Mouse (Mus musculus) midbrain, embryonic 14.5 days (tissue): ENCODE results near the gene Phlda1. TPM values are rescaled to one million over a fixed set of nuclear protein-coding genes. Genes with fewer than 3 reads are reported as not detected.

Source experiments
- ATAC-seq: fragments of 200-750 bp; cut with Nextera tagmentation; 2 replicates; pipeline ENCODE4 v1.8.0; 2017; ENCODE audit warnings: moderate number of reproducible peaks, moderate library complexity; ENCODE audit not compliant: low FRiP score, low TSS enrichment
- DNase-seq: peaks from one replicate; pipeline ENCODE4 v3.0.0-alpha.2; 2015
- H3K27ac ChIP-seq: fragments of 300-500 bp; sonication (generic); replicated peaks from 2 replicates; pipeline ENCODE4 v1.5.1; 2014; ENCODE audit warnings: mild to moderate bottlenecking, low read depth, low read length, moderate library complexity
- H3K27me3 ChIP-seq: fragments of 300-500 bp; sonication (generic); 2 replicates; pipeline ENCODE4 v1.6.1; 2014; ENCODE audit warnings: low read length, control low read depth, mixed read lengths; ENCODE audit not compliant: control insufficient read depth, insufficient read depth
- H3K36me3 ChIP-seq: fragments of 300-500 bp; sonication (generic); 2 replicates; pipeline ENCODE4 v1.6.1; 2014; ENCODE audit warnings: low read length, control low read depth; ENCODE audit not compliant: control insufficient read depth, insufficient read depth
- H3K4me1 ChIP-seq: fragments of 300-500 bp; sonication (generic); 2 replicates; pipeline ENCODE4 v1.6.1; 2014; ENCODE audit warnings: mild to moderate bottlenecking, antibody characterized with exemption, low read length, control low read depth; ENCODE audit not compliant: control insufficient read depth, insufficient read depth
- H3K4me2 ChIP-seq: fragments of 300-500 bp; sonication (generic); 2 replicates; pipeline ENCODE4 v1.6.1; 2014; ENCODE audit warnings: mild to moderate bottlenecking, low read length, moderate library complexity
- H3K4me3 ChIP-seq: fragments of 300-500 bp; sonication (generic); replicated peaks from 2 replicates; pipeline ENCODE4 v1.5.1; 2014; ENCODE audit warnings: low read depth, low read length
- H3K9ac ChIP-seq: fragments of 300-500 bp; sonication (generic); replicated peaks from 2 replicates; pipeline ENCODE4 v1.6.1; 2014; ENCODE audit warnings: mild to moderate bottlenecking, low read length, moderate library complexity
- H3K9me3 ChIP-seq: fragments of 300-500 bp; sonication (generic); 2 replicates; pipeline ENCODE4 v1.6.1; 2016; ENCODE audit warnings: low read length, control low read depth, mixed read lengths; ENCODE audit not compliant: control insufficient read depth
- WGBS: fragments of 180-500 bp; shearing (Covaris S2); extraction: QIAGEN DNeasy Blood & Tissue Kit; methylation state at CpG from one replicate; pipeline ENCODE4 v1.1.7; 2014; 5-methylcytosine and 5-hydroxymethylcytosine counted together
- polyA plus RNA-seq: library from polyadenylated mRNA; unstranded; fragments of >200 nt; fragmentation: Nextera tagmentation; extraction: Ambion mirVana; gene quantifications from 2 replicates; pipeline ENCODE4 v1.2.1, GENCODE M21; 2014

Phlda1 gene
- polyA plus RNA-seq, 1 experiment from 2014 or later, result 33.2 TPM

DNA sequence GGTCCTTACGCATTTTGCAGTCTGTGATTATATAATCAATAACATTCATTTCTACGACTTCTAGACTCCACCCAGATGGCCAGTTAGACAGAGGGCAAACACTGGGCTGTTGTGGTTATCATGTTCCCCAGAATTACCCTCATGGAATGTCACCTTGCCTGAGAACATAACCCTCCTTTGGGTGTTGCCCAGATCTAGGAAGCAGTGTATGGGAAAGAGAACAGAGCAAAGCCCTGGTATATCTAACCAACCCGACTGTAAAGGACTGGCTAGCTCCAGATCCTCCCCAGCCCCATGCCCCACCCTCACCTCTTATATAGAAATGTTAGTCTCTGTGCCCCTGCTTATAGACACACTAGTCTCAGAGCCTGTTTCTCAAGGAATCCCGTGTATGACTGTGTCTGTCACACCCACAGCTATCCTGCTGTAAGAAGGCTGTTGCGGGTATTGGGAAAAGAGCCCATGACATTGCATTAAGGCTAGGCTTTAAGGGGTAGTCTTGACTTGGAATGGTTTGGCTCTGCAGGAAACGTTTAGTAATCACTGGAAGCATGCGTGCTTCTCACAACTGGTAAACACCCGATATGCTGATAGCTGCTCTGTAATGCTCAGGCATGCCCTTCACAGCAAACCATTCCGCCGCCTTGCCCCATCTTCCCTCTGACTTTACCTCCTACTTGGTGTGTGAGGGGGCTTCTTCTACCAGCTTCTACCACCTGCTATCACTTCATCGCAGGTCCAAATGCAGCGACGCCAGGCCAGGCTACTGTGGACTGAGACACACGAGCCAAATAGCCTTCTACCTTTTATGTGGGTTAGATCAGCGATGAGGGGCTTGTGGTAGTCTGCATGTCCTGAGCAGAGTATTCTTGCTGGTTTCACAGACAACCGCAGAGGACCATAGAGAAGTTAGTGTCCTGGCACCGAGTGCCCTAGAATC lies 9.3 kb downstream of the Phlda1 start:
- 89% methylated on average over 17 of the region's 17 CpGs for whole genome bisulfite sequencing
- no peak overlapping the region for H3K4me2 ChIP-seq
- DNase-seq (no peak), ATAC-seq (no peak)
- H3K4me3 ChIP-seq, result no peak overlapping the region
- H3K9ac ChIP-seq, result no peak overlapping the region
- 0 out of 2 replicates have a peak, but pooled peaks cover 4% of the 10 kb centered on the region for H3K4me1 ChIP-seq
- H3K36me3 ChIP-seq, result no peaks in the 10 kb centered on the region
- no peak overlapping the region for H3K27ac ChIP-seq
- H3K27me3 ChIP-seq, result no peaks in the 10 kb centered on the region
- H3K9me3 ChIP-seq, result no peaks in the 10 kb centered on the region

DNA sequence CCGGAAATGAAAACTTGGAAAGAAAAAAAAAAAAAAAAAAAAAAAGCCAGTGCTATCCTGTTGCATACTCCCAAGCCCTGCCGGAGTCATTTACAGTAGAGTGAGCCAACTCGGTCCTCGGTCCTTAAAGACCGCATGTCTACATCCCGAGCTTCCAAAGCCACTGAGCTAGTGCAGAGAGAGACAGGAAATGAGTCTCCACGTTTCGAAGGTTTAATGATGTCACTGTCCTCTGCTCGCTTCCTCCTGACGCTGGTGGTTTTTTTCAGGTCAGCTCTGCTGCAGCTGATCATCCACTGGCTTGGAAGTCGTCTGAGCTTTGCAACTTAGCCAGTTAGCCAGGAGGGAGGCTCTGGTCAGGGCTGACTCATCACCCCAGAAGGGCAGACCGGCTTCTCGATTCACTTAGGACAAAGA lies 10.1 kb downstream of the Phlda1 start:
- ATAC-seq, result no peak
- no peak overlapping the region for H3K9ac ChIP-seq
- H3K4me2 ChIP-seq, result no peak overlapping the region
- no peaks in the 10 kb centered on the region for H3K36me3 ChIP-seq
- H3K9me3 ChIP-seq, result no peaks in the 10 kb centered on the region
- no peaks in the 10 kb centered on the region for H3K27me3 ChIP-seq
- no peak overlapping the region for H3K27ac ChIP-seq
- no peak for DNase-seq
- 71% methylated on average over 13 of the region's 13 CpGs for WGBS
- no peak overlapping the region for H3K4me3 ChIP-seq
- 0 out of 2 replicates have a peak, but pooled peaks cover 4% of the 10 kb centered on the region for H3K4me1 ChIP-seq

DNA sequence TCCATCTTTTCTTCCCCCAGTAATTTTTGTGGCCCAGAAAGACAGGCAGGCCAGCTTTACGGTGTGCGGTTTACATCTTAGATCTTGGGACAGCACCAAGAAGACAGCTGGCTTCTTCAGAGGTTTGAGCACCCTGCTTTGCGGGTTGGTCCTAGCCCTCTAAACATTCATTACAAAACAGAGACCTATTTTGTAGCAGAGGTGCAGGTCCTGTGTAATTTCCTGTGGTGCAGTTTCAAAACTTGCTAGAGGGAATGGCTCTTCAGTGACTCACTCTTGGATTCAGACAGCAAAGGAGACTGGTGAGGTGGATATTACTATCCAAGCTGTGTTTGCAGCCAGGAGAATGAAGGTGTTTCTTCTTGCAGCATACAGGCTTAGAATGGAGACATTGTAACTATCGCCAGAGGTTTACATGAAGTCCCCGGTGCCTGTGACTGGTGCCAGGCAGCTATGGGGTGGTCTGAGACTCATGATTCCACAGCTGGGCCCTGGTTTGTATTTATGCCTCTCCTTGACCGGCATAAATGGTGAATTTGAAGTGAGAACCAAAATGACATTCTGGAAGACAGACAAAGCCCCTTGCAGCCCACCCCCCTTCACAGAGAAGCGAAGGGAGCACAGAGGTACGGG lies 10.8 kb downstream of the Phlda1 start:
- DNase-seq (no peak), ATAC-seq (no peak)
- 89% methylated on average over 8 of the region's 8 CpGs for WGBS
- H3K9me3 ChIP-seq, result no peaks in the 10 kb centered on the region
- H3K36me3 ChIP-seq, result no peaks in the 10 kb centered on the region
- H3K4me3 ChIP-seq, result no peak overlapping the region
- no peak overlapping the region for H3K4me2 ChIP-seq
- no peak overlapping the region for H3K27ac ChIP-seq
- H3K4me1 ChIP-seq, result 0 out of 2 replicates have a peak, but pooled peaks cover 4% of the 10 kb centered on the region
- H3K27me3 ChIP-seq, result no peaks in the 10 kb centered on the region
- no peak overlapping the region for H3K9ac ChIP-seq

DNA sequence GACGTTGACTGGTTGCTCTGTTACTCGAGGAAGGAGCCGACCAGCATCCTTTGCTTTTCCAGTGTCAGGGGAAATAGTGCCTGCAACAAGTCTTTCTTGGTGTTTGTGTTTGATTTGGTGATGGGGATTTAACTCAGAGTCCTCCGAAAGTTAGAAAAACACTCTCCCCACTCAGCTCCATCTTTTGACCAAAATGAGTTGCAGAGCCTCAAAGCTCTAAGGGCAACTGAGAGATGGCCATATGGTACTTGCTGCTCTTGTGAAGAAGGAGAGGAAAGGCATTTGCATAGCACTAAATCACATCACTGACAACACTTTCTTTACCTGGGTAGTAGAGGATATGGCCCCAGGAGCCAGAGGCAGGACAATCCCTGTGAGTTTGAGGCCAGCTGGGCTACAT lies 12.3 kb downstream of the Phlda1 start:
- Histone ChIP-seq H3K27me3 (no peaks in the 10 kb centered on the region), H3K4me2 (no peak overlapping the region), H3K36me3 (no peaks in the 10 kb centered on the region), H3K27ac (no peak overlapping the region), H3K9ac (no peak overlapping the region), H3K9me3 (no peaks in the 10 kb centered on the region), H3K4me3 (no peak overlapping the region), H3K4me1 (peaks cover 4% of the 10 kb centered on the region; the same call in 1 of the 2 replicates)
- 92% methylated on average over 4 of the region's 4 CpGs for WGBS
- DNase-seq (no peak), ATAC-seq (no peak)

GRCm38 (mm10) chr10:111519620-111520370 lies 13.7 kb downstream of the Phlda1 start:
- Histone ChIP-seq H3K9ac (no peak overlapping the region), H3K27me3 (no peaks in the 10 kb centered on the region), H3K4me3 (peak overlapping the region; percentile 7), H3K9me3 (no peaks in the 10 kb centered on the region), H3K36me3 (no peaks in the 10 kb centered on the region), H3K4me1 (peaks cover 12% of the 10 kb centered on the region; the same call in 1 of the 2 replicates), H3K27ac (no peak overlapping the region; the same call in 1 of the 2 replicates), H3K4me2 (peak overlapping the region; percentile 42)
- no peak for ATAC-seq
- peak; percentile 60 for DNase-seq
- 33% methylated on average over 24 of the region's 24 CpGs for WGBS

- Histone ChIP-seq H3K27me3 (no peaks in the 10 kb centered on the region), H3K4me3 (no peak overlapping the region), H3K9ac (no peak overlapping the region), H3K9me3 (no peaks in the 10 kb centered on the region), H3K4me1 (peaks cover 12% of the 10 kb centered on the region; the same call in 1 of the 2 replicates), H3K4me2 (no peak overlapping the region), H3K36me3 (no peaks in the 10 kb centered on the region), H3K27ac (no peak overlapping the region)
- WGBS, result 64% methylated on average over 3 of the region's 3 CpGs
- DNase-seq (no peak), ATAC-seq (no peak)
Measured at GRCm38 (mm10) chr10:111520621-111521020, 14.5 kb downstream of the Phlda1 start.

DNA sequence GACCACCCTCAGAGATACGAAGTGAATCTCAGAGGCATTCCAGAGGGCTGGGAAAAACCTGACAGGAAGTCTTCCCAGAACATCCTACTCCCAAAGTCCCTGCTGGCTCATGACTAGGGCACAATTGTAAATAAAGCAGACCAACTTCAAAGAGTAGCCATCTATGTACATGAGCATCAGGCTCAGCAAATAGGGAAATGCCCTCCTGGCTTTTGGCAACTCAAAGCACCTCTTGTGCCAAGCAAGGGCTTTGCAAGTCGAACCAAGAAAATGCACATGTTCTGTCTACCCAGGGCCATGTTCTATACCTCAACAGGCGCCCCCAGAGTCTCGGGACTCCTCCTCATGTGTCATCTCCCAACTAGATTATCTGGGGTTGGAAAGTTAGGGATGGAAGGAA lies 15.6 kb downstream of the Phlda1 start:
- DNase-seq (no peak), ATAC-seq (no peak)
- Histone ChIP-seq H3K27ac (no peak overlapping the region), H3K4me1 (peaks cover 12% of the 10 kb centered on the region; the same call in 1 of the 2 replicates), H3K9me3 (no peaks in the 10 kb centered on the region), H3K27me3 (no peaks in the 10 kb centered on the region), H3K4me2 (no peak overlapping the region), H3K4me3 (no peak overlapping the region), H3K36me3 (no peaks in the 10 kb centered on the region), H3K9ac (no peak overlapping the region)
- WGBS, result 64% methylated on average over 4 of the region's 4 CpGs

GRCm38 (mm10) chr10:111522230-111522629 lies 16.1 kb downstream of the Phlda1 start:
- 79% methylated on average over 4 of the region's 4 CpGs for WGBS

More at GRCm38 (mm10) chr10:111522230-111522629, 16.1 kb downstream of the Phlda1 start:
- H3K27ac ChIP-seq, result no peak overlapping the region
- H3K9me3 ChIP-seq, result no peaks in the 10 kb centered on the region
- no peaks in the 10 kb centered on the region for H3K27me3 ChIP-seq
- peaks cover 12% of the 10 kb centered on the region; the same call in 1 of the 2 replicates for H3K4me1 ChIP-seq
- H3K4me2 ChIP-seq, result no peak overlapping the region
- H3K4me3 ChIP-seq, result no peak overlapping the region
- DNase-seq (no peak), ATAC-seq (no peak)
- H3K36me3 ChIP-seq, result no peaks in the 10 kb centered on the region
- H3K9ac ChIP-seq, result no peak overlapping the region
